Mouse (Mus musculus) neutrophil, adult 65 days (primary cell): ENCODE data around the gene Gpr62. TPM values are rescaled to one million over a fixed set of nuclear protein-coding genes. Genes with fewer than 3 reads are reported as not detected.

ENCODE experiments used
- total RNA-seq: library from RNA; stranded (reverse); gene quantifications from 2 replicates; pipeline ENCODE4 v1.2.4, GENCODE M21; 2023

Gpr62 gene
- not detected in 2 replicates for total RNA-seq

GRCm38 (mm10) chr9:106465571-106466200 lies at the start of gene Gpr62:
TSS of gene Gpr62 (minus strand) at chr9:106465938.

GRCm38 (mm10) chr9:106514273-106514672 lies 48.5 kb upstream of the Gpr62 start, which contains the start of gene Iqcf5:
TSS of gene Iqcf5 (plus strand) at chr9:106514573.

GRCm38 (mm10) chr9:106499667-106500066 lies 33.9 kb upstream of the Gpr62 start, which contains the start of gene Iqcf1:
TSS of gene Iqcf1 (plus strand) at chr9:106499967.

GRCm38 (mm10) chr9:106476924-106477484 lies 11.3 kb upstream of the Gpr62 start, which contains the start of gene Parp3:
TSS of gene Parp3 (minus strand) at chr9:106476949.

GRCm38 (mm10) chr9:106475663-106476001 lies 9.9 kb upstream of the Gpr62 start, which contains the start of gene Rrp9:
TSS of gene Rrp9 (plus strand) at chr9:106475963.

GRCm38 (mm10) chr9:106453271-106454070 lies 12.3 kb downstream of the Gpr62 start, which contains the start of gene Pcbp4:
TSS of gene Pcbp4 (plus strand) at chr9:106453291.

GRCm38 (mm10) chr9:106447348-106447747 lies 18.4 kb downstream of the Gpr62 start, which contains the start of the genes Abhd14b and Abhd14a:
TSS of gene Abhd14b (plus strand) at chr9:106447459.
TSS of gene Abhd14a (minus strand) at chr9:106447678.

GRCm38 (mm10) chr9:106429221-106430014 lies 36.3 kb downstream of the Gpr62 start, which contains the start of gene Rpl29:
TSS of gene Rpl29 (plus strand) at chr9:106429454.

Other genes starting within 250 kb of the Gpr62 start
- 8.3 and 11.3 TPM in 2 replicates for gene Tlr9, start 243.3 kb downstream of the Gpr62 start, total RNA-seq
- gene Alas1, start 217.3 kb downstream of the Gpr62 start, total RNA-seq = 172 and 178 TPM in 2 replicates
- gene Poc1a, start 184.9 kb downstream of the Gpr62 start, total RNA-seq = 11.9 and 16.4 TPM in 2 replicates
- 13.4 and 16.1 TPM in 2 replicates for gene Dusp7, start 97.3 kb downstream of the Gpr62 start, total RNA-seq
- gene Rpl29, start 36.5 kb downstream of the Gpr62 start, total RNA-seq = 169 and 281 TPM in 2 replicates
- gene Acy1, start 27.6 kb downstream of the Gpr62 start, total RNA-seq = 3.3 and 4.2 TPM in 2 replicates
- gene Abhd14b, start 18.5 kb downstream of the Gpr62 start, total RNA-seq = 0.64 and 1.4 TPM in 2 replicates
- gene Abhd14a, start 18.3 kb downstream of the Gpr62 start, total RNA-seq = 0.44 and 2.3 TPM in 2 replicates
- gene Pcbp4, start 12.6 kb downstream of the Gpr62 start, total RNA-seq = 1.1 and 3.5 TPM in 2 replicates
- gene Rrp9, start 10.0 kb upstream of the Gpr62 start, total RNA-seq = 8.6 and 15.7 TPM in 2 replicates
- gene Parp3, start 11.0 kb upstream of the Gpr62 start, total RNA-seq = 15.4 and 16.6 TPM in 2 replicates
- not detected in 2 replicates for gene Iqcf1, start 34.0 kb upstream of the Gpr62 start, total RNA-seq
- not detected in 2 replicates for gene Iqcf5, start 48.6 kb upstream of the Gpr62 start, total RNA-seq
- not detected in 2 replicates for gene Iqcf3, start 95.7 kb upstream of the Gpr62 start, total RNA-seq
- gene Iqcf4, start 105.1 kb upstream of the Gpr62 start, total RNA-seq = not detected in 2 replicates
- not detected in 2 replicates for gene Iqcf6, start 160.6 kb upstream of the Gpr62 start, total RNA-seq
- gene Grm2, start 190.1 kb upstream of the Gpr62 start, total RNA-seq = not detected in 2 replicates
- 8.1 and 9.6 TPM in 2 replicates for gene Tex264, start 220.0 kb upstream of the Gpr62 start, total RNA-seq